Mouse (Mus musculus) thymus, postnatal 4 days (tissue): Measurements from ENCODE around the gene Hip1.
"Not testable (repeated sequence)": the region's sequence is repeated elsewhere in the genome, so short reads cannot be mapped to it uniquely, and the experiment has no call there.

ENCODE experiments used
- DNase-seq: peaks from one replicate; pipeline ENCODE4 v3.0.0; 2021

The Hip1 gene

DNA sequence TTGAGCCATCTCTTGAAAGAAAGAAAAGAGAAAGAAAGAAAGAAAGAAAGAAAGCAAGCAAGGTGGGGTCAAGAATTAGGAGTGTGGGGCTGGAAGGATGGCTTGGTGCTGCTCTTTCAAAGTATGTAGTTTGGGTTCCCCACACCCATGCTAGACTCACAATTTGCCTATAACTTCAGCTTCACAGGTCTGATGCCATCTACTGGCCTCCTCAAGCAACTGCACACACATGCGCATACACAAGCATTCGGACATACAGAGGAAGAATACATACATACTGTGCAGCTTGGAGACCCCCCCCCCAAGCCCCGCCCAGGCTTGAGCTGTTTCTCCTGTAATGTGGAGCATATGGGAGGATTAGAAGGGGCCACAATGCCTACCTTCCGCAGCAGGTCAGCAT is 111.1 kb downstream of the Hip1 start:
- no peak for DNase-seq

DNA sequence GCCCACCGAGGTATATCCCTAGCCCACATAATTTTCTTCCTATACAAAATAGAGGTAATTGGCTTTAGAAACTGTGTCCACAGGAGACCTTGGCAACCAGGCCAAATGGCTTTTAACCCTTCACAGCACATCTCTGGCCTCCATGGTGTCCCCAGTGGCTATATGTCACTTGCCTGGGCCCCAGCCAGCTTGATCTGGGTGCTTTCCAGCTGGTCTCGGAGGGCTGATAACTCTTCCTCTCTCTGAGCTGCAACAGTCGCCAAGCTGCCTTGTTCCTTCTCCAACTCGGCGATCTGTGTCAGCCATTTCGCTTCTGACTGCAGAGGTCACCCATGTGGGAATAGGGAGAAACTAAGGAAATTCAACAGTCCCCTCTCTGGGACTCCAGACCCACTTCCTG is 113.8 kb downstream of the Hip1 start:
- DNase-seq = no peak

DNA sequence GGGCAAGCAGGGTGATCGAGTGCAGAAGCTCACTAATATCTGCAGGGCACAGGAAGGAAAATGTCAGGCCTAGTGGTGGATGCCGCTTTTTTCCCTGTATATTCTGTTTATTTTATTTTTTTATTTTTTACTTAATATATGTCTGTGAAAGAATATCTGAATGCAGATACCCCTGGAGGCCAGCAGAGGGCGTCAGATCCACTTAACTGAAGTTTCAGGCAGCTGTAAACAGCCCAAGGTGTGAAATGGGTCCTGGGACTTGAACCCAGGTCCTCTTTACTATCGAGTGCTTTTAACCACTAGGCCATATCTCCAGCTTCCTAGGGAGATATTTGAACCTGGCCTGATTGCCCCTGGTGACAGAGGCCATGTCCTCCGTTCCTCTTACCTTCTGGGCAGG is 116.1 kb downstream of the Hip1 start:
- peak; percentile 25 for DNase-seq

DNA sequence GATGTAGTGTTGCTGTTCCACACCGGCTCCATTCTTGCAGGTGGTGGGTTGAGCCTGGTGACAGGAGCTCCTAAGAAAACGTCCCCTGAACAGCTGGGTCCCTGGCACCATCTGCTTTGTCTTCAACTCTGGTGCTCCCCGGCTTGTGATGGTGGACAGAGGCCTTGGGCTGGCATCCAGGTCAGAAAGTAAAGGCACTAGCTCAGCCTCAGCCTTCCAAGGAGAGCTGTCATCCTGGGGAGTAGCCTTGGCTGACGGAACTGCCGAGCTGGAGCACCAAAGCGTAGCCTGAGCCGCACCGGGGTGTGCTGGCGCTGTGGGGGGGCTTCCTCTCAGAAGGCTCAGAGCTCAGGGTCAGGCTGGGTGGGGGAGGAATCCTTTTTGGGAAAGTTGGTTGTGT is 134.7 kb downstream of the Hip1 start:
- DNase-seq = no peak

DNA sequence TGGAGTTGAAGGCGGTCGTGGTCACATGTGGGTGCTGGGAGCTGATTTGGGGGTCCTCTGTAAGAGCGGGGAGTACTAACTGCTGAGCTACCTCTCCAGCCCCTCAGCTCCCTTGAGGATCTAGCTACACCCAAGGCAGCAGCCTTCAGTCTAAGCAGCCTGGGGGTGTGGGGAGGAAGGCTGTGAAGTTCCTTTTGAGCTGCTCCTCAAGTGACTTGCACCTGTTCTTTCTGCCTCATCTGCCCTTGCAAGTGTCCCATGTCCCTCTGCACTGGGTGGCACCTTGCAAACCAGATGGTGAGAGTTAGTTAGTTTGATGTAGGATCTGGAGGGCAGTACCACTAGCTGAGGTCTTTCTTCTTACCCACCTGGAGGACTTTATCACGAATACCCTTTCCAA is 136.8 kb downstream of the Hip1 start:
- peak; percentile 42 for DNase-seq

DNA sequence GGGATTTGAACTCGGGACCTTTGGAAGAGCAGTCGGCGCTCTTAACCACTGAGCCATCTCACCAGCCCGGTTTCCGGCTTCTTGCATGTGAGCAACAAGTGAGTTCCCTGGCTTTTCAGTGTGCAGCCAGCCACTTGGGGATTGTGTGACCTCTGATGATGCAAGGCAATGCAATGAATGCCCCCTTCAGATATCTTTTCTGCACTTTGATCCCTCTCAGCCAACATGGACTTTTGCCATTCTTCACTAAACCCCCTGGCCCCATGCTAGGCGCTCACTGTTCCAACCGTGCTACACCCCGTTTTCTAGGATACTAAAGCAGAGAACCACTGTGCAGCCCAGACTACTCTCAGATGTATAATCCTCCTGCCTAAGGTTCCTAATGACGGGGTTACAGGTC is 139.5 kb downstream of the Hip1 start:
- DNase-seq = no peak

DNA sequence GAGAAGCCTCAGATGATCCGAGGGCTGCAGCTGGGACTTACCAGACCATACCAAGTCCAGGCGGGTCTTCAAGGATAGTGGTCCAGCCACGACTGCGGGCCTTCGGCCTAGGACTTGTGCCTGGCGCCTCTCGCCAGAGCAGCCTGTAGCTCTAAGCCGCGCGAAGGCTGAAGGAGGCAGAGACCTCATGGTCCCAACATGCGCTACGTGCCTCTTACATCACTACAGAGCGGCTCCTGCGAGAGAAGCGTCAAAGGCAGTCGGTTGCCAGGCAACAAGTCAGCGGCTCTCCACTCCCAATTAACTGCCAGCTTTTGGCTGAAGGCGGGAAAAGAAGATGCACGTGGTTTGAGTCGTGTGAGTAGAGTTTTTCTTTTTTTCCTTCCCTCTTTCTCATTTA is 140.3 kb downstream of the Hip1 start:
- DNase-seq = no peak

DNA sequence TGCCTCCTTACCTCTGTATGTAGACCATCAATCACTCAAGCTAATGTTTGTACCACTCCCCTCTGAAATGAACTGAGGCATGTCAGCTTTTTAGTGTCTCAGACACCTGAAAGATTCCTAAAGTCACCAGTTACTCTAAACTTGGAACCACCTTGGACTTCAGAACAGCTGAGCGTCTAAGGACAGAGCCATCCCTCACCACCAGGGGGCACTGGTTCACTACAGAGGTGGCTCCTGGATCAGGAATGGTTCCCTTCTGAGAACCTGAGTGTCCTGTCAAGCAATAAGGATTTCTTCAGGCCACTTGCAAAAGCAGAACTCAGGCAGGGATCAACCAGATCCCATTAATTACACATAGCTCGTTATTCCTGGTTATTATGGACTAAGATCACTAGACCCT is 144.7 kb downstream of the Hip1 start:
- DNase-seq = peak; percentile 91

DNA sequence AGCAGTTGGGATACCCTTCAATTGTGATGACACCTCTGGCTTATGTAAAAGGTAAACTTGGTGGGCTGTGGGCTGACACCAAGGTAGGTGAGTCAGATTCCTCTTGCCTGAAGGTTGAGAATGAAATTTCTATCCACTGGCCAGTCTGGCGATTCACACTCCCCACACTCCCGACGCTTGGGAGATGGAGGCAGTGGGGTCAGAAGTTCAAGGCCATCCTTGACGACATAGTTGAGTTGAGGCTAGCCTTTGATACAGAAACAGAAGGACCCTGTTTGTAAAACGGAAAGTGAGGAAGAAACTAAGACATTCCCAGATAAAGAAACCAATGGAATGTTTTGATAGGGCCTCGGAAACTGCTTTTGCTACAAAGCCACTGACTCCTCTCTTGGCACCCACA is 145.5 kb downstream of the Hip1 start:
- DNase-seq = no peak

DNA sequence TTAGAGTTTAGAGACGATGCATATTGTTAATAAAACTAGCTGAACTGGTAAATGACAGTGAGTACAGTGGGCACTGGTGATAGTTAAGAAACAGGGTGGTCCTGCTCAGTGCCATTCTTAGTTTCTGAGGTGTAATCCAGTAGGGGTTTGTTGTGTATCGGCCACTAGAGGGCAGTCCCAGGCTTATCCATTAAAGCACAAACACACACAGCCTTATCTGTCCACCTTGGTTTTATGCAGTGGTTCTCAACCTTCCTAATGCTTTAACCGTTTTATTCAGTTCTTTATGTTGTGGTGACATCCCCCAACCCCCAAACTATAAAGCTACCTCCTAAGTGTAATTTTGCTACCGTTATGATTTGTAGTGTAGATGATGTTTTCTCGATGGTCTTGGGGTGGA is 149.1 kb downstream of the Hip1 start:
- peak; percentile 61 for DNase-seq

DNA sequence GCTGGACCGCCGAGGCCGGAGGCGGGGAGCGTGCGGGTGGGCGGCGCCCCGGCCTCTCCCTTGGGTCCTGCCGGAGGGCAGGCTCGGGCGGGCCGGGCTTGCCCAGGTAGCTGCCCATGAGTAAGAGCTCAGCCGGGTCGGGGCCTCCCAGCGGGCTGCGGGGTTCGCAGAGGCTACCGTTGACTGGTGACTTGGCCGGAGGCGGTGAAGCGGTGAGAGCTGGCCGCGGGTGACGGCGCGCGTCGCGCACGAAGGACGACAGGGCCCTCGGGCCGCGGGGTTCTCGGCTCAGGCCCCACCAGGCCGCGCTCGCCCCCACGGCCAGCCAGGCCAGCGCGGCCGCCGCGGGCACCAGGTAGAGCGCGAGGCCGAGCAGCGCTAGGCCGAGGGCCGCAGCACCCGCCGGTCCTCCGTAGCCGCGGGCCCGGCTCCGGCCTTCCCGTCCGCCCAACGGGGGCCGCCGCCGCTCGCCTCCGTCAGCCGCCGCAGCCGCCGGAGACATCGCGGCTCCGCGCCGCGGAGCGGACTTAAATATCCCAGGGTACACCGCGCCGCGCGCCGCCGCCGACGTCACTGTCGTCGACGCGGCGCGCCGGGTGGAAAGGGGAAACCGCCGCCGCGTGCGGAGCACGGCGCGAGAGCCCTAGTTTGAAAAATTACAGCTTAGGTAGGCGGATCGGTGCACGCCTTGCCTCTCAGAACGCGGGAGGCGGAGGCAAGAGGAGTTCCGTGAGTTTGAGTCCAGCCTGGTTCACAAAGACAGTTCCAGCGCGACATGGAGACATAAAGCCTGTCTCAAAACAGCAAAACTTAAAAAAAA is 150.7 kb downstream of the Hip1 start, which contains the start of gene Pom121:
TSS of gene Pom121 (minus strand) at position 543 of the 820 bp plus-strand sequence.
- peak; percentile 91 for DNase-seq

DNA sequence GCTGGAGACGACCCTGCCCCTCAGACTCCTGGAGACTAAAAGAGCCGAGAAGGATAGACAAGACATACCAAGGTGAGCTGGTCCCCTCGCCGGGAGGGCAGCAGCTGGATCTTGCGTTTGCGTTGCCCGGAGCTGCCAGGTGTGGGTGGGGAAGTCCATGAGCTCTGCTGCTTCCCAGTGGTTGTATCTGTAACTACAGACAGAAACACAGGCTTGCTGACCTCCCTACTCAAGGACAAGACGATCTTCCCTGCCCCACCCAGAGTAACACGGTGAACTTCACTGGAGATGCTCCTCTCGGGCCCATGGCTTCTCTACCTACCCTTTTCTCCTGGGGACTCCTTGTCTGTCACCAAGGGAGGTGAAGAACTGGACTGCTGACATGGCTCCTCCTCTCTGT is 161.1 kb downstream of the Hip1 start:
- no peak for DNase-seq

DNA sequence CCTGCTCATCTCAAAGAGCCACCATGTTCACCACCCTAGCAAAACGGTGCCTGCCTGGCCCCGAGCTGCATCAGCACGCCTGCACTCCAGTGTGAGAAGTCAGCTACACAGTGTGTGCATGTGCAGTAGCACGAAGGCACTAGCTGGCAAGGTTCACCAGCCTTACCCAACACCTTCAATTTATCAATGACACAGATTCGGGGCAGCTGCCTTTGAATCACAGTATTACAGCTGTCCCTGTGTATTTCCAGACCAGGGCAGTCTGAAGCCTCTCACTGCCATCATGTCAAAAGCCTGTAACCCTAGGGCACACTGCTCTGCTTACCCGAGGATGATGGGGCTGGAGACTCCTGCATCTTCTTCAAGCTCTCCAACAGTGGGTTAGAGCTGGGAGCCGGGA is 162.2 kb downstream of the Hip1 start:
- no peak for DNase-seq

DNA sequence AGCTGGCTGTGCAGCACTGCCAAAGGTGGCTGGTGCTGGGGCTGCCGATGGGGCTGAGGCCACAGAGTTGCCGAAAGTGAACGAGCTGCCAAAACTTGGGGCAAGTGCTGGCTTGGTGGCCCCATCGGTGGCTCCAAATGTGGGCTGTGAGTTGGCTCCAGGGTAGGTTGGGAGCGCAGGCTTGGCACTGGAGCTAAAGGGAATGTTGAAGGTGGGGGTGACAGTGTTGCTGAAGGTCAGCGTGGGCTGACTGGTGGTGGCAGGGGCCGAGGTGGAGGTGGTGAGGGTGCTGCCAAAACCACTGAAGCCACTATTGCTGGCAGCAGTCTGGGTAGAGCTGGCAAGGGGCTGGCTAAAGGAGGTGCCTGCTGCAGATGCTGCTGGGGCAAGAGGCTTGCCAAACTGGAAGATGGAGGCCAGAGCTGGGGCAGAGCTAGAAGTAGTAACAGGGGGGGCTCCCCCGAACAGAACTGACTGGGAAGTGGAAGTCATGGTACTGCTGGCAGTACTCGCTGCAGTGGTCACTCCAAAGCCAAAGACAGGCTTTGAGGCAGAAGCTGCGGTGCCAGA is 163.5 kb downstream of the Hip1 start:
- DNase-seq = no peak

DNA sequence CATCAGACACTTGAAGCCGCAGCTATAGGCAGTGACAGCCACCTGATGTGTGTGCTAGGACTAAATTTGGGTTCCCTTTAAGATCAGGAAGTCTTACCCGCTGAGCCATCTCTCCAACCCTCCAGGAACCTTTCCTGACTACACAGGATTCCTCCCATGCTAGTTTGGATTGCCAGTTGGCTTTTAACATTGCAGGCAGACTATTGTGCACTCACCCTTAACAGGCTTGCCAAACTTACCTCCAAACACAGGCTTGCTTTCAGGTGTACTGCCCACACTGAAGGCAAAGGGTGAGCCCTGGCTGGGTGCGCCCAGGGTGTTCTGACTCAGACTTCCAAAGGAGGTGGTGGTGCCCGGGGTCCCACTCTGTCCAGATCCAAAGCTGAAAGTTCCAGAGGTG is 164.2 kb downstream of the Hip1 start:
- DNase-seq = no peak

DNA sequence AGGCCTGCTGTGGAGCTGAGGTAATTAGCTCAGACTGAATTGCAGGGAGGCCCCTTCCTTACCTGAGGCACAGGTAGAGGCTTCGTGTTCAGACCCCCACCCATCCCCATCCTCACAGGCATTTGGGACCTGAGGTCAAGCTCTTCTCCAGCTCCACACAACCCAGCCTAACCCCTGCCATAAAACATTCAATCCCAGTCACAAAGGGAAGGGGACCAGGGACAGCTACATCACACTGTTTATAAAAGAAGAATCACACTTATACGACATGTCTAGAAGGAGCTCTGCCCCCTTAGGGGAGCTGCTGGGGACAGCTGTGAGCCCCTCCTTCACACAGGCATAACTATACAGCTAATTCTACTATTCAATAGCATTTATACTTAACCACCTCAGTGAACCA is 168.6 kb downstream of the Hip1 start:
- no peak for DNase-seq

DNA sequence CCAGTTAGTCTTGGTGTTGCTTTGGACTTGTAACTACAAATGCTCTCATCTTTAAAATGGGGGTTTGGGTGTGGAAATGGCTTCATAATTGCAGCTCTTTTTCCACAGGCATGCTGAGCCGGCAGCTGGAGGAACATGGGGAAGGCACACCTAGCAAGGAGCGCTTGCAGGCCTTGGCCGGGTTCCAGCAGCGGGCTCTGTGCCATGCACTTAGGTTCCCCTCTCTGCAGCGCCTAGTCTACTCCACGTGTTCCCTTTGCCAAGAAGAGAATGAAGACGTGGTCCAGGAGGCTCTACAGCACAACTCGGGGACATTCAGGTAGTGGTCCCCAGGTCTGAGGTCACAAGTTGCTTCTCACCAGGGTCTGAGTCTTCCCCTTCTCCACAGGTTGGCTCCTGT is 169.8 kb downstream of the Hip1 start:
- DNase-seq = no peak

DNA sequence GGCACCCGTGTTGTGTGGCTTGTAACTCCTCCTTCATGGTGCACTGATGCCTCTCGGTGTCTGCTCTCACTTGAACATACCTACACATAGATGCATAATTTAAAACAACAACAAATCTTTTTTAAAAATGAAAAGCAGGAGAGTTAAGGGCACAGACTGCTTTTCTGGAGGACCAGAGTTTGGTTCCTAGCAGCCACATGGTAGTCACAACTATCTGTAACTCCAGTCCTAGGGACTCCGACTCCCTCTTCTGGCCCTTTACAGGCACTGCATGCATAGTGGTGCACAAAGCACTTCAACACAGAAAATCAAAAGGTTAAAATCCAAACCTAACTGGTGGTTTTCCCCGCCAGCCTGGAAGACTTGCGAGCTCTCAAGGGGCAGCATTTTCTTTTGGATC is 171.3 kb downstream of the Hip1 start:
- DNase-seq = no peak

DNA sequence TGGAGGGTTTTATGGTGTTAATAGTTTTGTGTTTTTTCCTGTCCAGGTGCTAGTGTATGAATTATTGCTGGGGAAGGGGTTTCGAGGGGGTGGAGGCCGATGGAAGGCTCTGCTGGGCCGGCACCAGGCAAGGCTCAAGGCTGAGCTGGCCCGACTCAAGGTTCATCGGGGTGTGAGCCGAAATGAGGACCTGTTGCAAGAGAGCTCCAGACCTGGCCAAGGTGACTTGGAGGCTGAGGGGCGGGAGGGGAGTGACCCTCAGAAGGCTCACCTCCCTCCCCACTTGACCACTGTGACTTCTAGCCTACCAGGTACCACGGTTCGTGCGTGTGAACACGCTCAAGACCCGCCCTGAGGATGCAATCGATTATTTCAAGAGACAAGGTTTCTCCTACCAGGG is 173.7 kb downstream of the Hip1 start:
- no peak for DNase-seq

DNA sequence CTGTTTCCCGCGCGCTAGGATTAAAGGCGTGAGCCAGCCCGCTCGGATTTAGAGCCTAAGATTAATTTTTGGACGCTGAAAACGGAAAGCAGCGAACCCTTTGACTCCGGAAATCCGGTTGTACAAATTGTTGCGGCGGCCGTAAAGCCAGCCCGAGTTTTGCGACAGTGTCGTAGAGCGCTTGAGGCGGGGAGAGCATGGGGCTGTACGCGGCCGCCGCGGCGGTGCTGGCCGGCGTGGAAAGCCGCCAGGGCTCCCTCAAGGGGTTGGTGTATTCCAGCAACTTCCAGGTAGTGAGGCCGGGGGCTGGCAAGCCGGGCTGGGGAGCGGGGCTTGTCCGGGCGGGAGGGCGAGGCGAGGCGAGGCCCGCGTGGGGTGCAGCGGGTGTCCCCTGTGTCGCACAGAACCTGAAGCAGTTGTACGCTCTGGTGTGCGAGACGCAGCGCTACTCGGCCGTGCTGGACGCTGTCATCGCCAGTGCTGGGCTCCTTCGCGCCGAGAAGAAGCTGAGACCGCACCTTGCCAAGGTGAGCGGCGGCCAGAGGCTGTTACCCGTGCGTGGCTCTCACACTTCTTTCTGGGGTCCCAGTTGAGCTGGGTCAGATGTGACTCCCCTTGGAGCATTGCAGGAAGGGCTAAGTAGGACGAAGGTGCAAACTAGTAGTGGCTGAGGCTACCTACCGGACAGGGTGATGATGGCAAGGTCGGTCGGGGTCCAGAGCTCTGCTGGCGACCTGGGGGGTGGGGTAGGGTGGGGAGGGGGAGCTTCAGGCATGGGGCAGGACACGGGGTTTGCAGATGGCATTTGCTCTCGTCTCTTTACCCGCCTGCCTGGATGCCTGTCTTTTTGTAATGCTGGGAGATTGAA is 174.9 kb downstream of the Hip1 start, which contains the start of gene Nsun5:
TSS of gene Nsun5 (plus strand) at position 167 of the 868 bp plus-strand sequence.
- DNase-seq = peak; percentile 97

DNA sequence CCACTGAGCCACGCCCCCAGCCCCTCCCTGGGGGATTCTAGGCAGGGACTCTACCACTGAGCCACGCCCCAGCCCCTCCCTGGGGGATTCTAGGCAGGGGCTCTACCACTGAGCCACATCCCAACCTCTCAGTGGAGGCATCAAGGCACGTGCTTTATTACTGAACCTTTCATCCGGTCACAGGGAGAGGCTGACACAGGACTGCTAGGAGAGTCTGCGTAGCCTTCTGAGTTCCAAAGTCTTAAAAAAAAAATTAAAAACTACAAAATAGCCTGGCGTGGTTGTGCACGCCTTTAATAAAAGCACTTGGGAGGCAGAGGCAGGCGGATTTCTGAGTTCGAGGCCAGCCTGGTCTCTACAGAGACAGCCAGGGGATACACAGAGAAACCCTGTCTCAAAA is 175.7 kb downstream of the Hip1 start:
- not testable (repeated sequence) for DNase-seq

DNA sequence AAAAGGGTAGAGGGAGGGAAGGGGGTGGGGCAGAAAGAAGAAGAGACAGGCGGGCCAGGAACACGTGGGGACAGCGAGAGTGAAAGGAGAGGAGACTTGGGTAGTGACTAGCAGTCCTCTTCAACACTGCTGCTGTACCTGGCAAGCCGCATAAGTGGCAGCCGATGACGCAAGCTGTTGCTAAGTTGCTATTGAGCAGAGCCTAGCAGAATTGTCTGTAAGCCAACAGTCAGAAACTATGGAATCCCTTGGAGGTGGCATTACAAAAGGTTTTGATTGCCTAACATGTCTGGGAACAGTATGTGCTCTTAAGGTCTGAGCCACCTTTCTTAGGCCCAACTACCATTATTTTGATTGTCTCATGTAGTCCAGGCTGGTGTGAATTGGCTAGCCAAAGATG is 176.6 kb downstream of the Hip1 start:
- no peak for DNase-seq

DNA sequence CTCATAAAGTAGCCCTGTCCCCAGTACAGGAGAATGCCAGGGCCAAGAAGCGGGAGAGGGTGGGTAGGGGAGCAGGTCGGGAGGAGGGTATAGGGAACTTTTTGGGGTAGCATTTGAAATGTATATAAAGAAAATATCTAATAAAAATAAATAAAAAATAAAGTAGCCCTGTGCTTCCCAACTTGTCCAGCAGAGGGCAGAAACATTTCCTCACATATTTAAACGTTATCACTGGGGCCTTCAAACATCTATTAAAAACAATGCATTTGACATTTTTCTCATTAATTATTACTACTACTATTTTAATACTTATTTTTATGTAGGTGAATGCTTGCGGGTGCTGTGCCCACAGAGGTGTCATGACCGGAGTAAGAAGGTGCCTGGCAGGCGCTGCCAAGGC is 177.1 kb downstream of the Hip1 start:
- DNase-seq = no peak

DNA sequence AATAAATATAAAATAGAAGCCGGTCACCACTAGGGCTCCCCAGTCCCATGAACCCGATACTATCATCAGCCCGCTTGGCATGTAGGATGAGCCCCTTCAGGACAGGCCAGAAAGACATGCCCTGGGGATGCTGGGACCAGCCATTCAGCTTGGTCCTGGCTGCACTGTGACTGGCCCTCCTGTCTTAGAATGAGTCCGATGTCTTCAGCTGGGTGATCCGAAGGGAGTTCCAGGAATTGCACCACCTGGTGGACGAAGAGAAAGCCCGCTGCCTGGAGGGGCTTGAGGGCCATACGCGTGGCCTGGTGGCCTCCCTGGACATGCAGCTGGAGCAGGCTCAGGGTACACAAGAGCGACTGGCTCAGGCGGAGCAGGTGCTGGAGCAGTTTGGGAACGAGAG is 181.4 kb downstream of the Hip1 start:
- peak; percentile 37 for DNase-seq
